Mouse (Mus musculus) midbrain, embryonic 15.5 days (tissue): ENCODE data around the gene Sntg2. TPM values are rescaled to one million over a fixed set of nuclear protein-coding genes. Genes with fewer than 3 reads are reported as not detected.

Experiments used
- ATAC-seq: fragments of 200-750 bp; cut with Nextera tagmentation; replicated peaks from 2 replicates; pipeline ENCODE4 v1.8.0; 2017; ENCODE audit warnings: moderate TSS enrichment
- H3K27ac ChIP-seq: fragments of 300-500 bp; sonication (generic); 2 replicates; pipeline ENCODE4 v1.5.1; 2015; ENCODE audit warnings: mild to moderate bottlenecking, inconsistent platforms
- H3K27me3 ChIP-seq: fragments of 300-500 bp; sonication (generic); replicated peaks from 2 replicates; pipeline ENCODE4 v1.6.1; 2015; ENCODE audit warnings: inconsistent platforms
- H3K36me3 ChIP-seq: fragments of 300-500 bp; sonication (generic); replicated peaks from 2 replicates; pipeline ENCODE4 v1.6.1; 2015; ENCODE audit warnings: inconsistent platforms
- H3K4me1 ChIP-seq: fragments of 300-500 bp; sonication (generic); 2 replicates; pipeline ENCODE4 v1.6.1; 2015; ENCODE audit warnings: inconsistent platforms
- H3K4me2 ChIP-seq: fragments of 300-500 bp; sonication (generic); 2 replicates; pipeline ENCODE4 v1.6.1; 2015; ENCODE audit warnings: inconsistent platforms, mild to moderate bottlenecking, moderate library complexity
- H3K4me3 ChIP-seq: fragments of 300-500 bp; sonication (generic); 2 replicates; pipeline ENCODE4 v1.5.1; 2015; ENCODE audit warnings: mild to moderate bottlenecking, inconsistent platforms
- H3K9ac ChIP-seq: fragments of 300-500 bp; sonication (generic); 2 replicates; pipeline ENCODE4 v1.6.1; 2015; ENCODE audit warnings: mild to moderate bottlenecking, inconsistent platforms
- H3K9me3 ChIP-seq: fragments of 300-500 bp; sonication (generic); 2 replicates; pipeline ENCODE4 v1.6.1; 2016; ENCODE audit warnings: inconsistent platforms
- WGBS: fragments of 180-500 bp; shearing (Covaris S2); methylation state at CpG from one replicate; pipeline ENCODE4 v1.1.7; 2015; ENCODE audit warnings: mixed read lengths; 5-methylcytosine and 5-hydroxymethylcytosine counted together
- polyA plus RNA-seq: library from polyadenylated mRNA; unstranded; fragments of >200 nt; fragmentation: Nextera tagmentation; extraction: Ambion mirVana; gene quantifications from 2 replicates; pipeline ENCODE4 v1.2.1, GENCODE M21; 2015

Sntg2 gene
- polyA plus RNA-seq, 1 experiment from 2014 or later, result 5.4 TPM

DNA sequence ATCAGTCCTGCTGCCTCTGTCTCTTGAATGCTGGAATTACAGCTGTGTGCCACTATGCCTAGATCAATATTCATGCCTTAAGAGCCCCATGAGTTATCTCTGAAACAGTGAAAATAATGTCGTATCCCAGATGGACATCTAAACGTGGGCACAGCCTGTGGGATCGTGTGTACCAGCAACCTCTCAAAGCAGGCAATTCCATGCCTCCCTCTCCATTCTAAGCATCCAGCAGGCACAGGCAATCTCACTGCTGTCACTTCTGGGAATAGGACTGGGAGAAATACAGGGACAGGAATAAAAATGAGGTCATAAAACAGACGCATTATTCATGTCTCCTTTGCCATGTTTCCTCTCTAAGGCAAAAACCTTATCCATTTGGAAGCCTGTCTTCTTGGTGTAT, 25.9 kb downstream of the Sntg2 start:
- no peaks in the 10 kb centered on the region for H3K4me1 ChIP-seq
- 66% methylated on average over 4 of the region's 4 CpGs for WGBS

DNA sequence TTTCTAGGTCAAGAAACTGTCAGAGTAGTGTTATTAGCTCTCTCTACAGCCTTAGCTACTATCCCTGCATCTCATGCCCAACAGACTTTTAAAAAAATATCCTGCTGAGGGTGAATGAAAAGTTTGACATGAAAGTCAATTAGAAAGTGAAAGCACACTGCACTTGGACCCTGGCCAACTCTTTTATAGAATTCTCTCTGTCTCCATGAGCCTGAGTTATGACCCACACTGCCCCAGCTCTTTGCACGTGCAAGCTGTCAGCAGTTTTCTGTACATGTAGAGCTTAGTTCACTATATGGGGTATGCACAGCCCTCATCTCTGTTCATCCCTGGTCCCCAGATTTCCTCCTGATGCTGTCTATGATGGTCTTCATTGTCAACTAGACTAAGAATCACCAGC, 28.4 kb downstream of the Sntg2 start:
- 30% methylated on average over 1 of the region's 1 CpGs for WGBS
- H3K36me3 ChIP-seq, result no peaks in the 10 kb centered on the region
- H3K9me3 ChIP-seq, result no peaks in the 10 kb centered on the region
- no peaks in the 10 kb centered on the region for H3K4me1 ChIP-seq
- H3K27me3 ChIP-seq, result no peaks in the 10 kb centered on the region
- no peak overlapping the region for H3K4me3 ChIP-seq
- H3K9ac ChIP-seq, result no peak overlapping the region
- H3K27ac ChIP-seq, result no peak overlapping the region
- no peak for ATAC-seq
- H3K4me2 ChIP-seq, result no peak overlapping the region

More for the DNA sequence above, 25.9 kb downstream of the Sntg2 start:
- H3K36me3 ChIP-seq, result no peaks in the 10 kb centered on the region
- H3K4me3 ChIP-seq, result no peak overlapping the region
- H3K27me3 ChIP-seq, result no peaks in the 10 kb centered on the region
- H3K27ac ChIP-seq, result 0 out of 2 replicates have a peak overlapping the region, but pooled peaks have one; percentile 4
- no peaks in the 10 kb centered on the region for H3K9me3 ChIP-seq
- no peak for ATAC-seq
- H3K9ac ChIP-seq, result no peak overlapping the region
- H3K4me2 ChIP-seq, result no peak overlapping the region

DNA sequence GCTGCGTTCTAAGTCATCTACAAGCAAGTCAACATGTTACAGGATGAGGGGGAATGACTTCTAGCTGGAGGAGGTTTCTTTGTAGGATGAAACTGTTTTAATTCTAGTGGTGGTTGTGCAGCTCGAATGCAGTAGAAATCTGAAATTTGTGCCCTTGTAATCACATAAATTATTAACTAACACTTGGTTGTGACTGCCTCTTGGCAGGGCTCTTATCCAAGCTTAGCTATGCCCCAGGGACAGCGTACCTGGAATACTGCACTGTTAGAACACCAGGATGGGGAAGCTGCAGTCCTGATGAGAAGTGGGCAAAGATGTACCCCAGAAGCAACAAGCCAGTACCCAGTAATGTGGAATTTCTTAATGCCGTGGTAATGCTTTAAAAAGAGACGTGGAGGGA, 36.9 kb downstream of the Sntg2 start:
- Histone ChIP-seq H3K9ac (no peak overlapping the region), H3K4me2 (no peak overlapping the region), H3K36me3 (no peaks in the 10 kb centered on the region), H3K9me3 (no peaks in the 10 kb centered on the region), H3K27me3 (no peaks in the 10 kb centered on the region), H3K27ac (no peak overlapping the region), H3K4me1 (peaks cover 6% of the 10 kb centered on the region; the same call in 1 of the 2 replicates), H3K4me3 (no peak overlapping the region)
- WGBS, result 85% methylated on average over 5 of the region's 5 CpGs
- ATAC-seq, result no peak

DNA sequence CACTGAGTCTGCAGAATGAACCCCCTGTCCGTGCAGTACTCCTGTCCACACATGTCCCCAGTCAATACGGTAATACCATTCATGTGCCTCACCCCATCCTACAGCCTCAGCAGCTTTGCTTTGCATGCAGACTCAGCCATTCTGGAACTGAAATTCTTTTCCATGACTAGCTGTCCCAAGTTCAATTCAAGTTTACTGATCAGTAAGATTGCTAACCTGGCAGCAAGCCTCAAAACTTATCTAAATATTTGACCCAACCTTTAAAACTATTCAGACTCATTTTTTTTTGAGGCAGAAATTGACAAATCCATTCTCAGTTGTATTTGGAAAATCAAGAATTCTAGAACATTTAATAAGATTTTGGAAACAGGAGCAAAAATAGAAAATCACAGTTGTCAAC, 38.7 kb downstream of the Sntg2 start:
- H3K9me3 ChIP-seq, result no peaks in the 10 kb centered on the region
- H3K4me3 ChIP-seq, result no peak overlapping the region
- H3K27ac ChIP-seq, result no peak overlapping the region
- H3K36me3 ChIP-seq, result no peaks in the 10 kb centered on the region
- H3K4me2 ChIP-seq, result no peak overlapping the region
- no peak overlapping the region for H3K9ac ChIP-seq
- H3K4me1 ChIP-seq, result peaks cover 6% of the 10 kb centered on the region; the same call in 1 of the 2 replicates
- no peak for ATAC-seq
- H3K27me3 ChIP-seq, result no peaks in the 10 kb centered on the region
- WGBS, result 88% methylated on average over 2 of the region's 2 CpGs

- no peak overlapping the region for H3K4me2 ChIP-seq
- no peaks in the 10 kb centered on the region for H3K9me3 ChIP-seq
- H3K36me3 ChIP-seq, result no peaks in the 10 kb centered on the region
- WGBS, result 81% methylated on average over 2 of the region's 2 CpGs
- no peak overlapping the region for H3K27ac ChIP-seq
- ATAC-seq, result no peak
- H3K4me3 ChIP-seq, result no peak overlapping the region
- H3K9ac ChIP-seq, result no peak overlapping the region
- no peaks in the 10 kb centered on the region for H3K27me3 ChIP-seq
- H3K4me1 ChIP-seq, result no peaks in the 10 kb centered on the region
These were observed 55.2 kb downstream of the Sntg2 start for GRCm38 (mm10) chr12:30317971-30318370.

DNA sequence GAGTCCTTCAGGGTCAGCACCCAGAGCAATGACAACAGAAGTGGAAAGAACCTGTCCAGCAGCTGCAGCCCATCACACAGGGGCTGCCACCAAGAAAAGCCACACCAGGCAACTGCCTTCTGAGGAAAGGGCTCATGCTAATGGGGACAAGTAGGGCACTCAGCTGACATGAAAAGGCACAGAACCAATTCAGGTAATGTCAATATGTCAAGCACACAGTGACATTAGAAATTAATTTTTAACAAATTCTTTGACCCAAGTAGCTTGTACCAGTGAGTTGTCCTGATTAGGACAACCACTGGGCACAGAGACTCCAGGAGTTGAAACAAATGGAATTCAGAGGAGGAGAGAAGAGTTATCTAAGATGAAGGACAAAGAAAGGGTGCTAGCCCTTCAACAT, 60.2 kb downstream of the Sntg2 start:
- no peak for ATAC-seq
- Histone ChIP-seq H3K4me3 (no peak overlapping the region), H3K9me3 (no peaks in the 10 kb centered on the region), H3K9ac (no peak overlapping the region), H3K4me1 (no peaks in the 10 kb centered on the region), H3K4me2 (no peak overlapping the region), H3K36me3 (no peaks in the 10 kb centered on the region), H3K27me3 (no peaks in the 10 kb centered on the region), H3K27ac (no peak overlapping the region)

DNA sequence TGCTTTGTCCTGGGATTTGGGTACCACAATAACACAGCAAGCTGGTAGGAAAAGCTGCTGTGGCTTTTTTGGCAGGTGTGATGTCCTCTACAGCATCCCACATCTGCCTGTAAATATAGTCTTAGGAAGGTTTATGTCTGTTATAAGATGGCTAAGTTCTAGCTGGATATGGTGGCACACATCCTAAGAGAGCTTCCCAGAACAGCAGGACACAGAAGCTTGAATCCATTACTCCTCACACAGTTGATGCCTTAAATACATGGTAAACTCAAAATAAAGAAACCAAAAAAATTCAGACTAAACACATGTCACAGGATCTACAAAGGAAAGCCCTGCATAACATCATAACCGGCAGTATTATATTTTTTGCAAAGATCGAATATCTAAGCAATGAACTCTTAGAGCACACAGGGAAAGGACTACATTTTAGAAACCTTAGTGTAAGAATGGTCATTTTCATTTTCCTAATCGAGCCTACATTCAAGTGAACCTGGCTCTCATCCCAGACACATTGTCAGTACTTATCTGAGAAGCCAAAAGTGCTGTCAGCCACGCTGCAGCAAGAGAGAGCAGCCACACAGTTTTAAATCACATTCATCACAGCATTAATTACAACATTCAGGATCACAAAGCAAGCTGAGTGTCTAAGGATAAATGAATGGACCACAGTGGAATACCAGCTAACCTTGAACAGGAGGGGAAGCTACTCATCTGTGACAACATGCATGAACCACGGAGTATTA, 64.8 kb downstream of the Sntg2 start:
- WGBS, result 65% methylated on average over 5 of the region's 5 CpGs
- no peaks in the 10 kb centered on the region for H3K27me3 ChIP-seq
- no peak overlapping the region for H3K4me3 ChIP-seq
- H3K9me3 ChIP-seq, result no peaks in the 10 kb centered on the region
- H3K4me1 ChIP-seq, result peaks cover 13% of the 10 kb centered on the region
- no peak for ATAC-seq
- no peak overlapping the region for H3K9ac ChIP-seq
- no peak overlapping the region for H3K4me2 ChIP-seq
- no peaks in the 10 kb centered on the region for H3K36me3 ChIP-seq
- no peak overlapping the region for H3K27ac ChIP-seq

- whole genome bisulfite sequencing, result 80% methylated on average over 13 of the region's 13 CpGs
- Histone ChIP-seq H3K27me3 (no peaks in the 10 kb centered on the region), H3K27ac (no peak overlapping the region), H3K9me3 (no peaks in the 10 kb centered on the region), H3K4me2 (no peak overlapping the region), H3K36me3 (no peaks in the 10 kb centered on the region), H3K4me3 (no peak overlapping the region), H3K4me1 (no peaks in the 10 kb centered on the region), H3K9ac (no peak overlapping the region)
- no peak for ATAC-seq
These were observed 80.2 kb downstream of the Sntg2 start for GRCm38 (mm10) chr12:30292724-30293560.

- H3K9me3 ChIP-seq, result no peaks in the 10 kb centered on the region
- no peaks in the 10 kb centered on the region for H3K36me3 ChIP-seq
- 63% methylated on average over 5 of the region's 5 CpGs for WGBS
- H3K4me2 ChIP-seq, result no peak overlapping the region
- no peak overlapping the region for H3K9ac ChIP-seq
- H3K27ac ChIP-seq, result no peak overlapping the region
- no peak for ATAC-seq
- H3K4me3 ChIP-seq, result no peak overlapping the region
- no peaks in the 10 kb centered on the region for H3K4me1 ChIP-seq
- H3K27me3 ChIP-seq, result no peaks in the 10 kb centered on the region
These were observed 86.1 kb downstream of the Sntg2 start for GRCm38 (mm10) chr12:30286888-30287573.

DNA sequence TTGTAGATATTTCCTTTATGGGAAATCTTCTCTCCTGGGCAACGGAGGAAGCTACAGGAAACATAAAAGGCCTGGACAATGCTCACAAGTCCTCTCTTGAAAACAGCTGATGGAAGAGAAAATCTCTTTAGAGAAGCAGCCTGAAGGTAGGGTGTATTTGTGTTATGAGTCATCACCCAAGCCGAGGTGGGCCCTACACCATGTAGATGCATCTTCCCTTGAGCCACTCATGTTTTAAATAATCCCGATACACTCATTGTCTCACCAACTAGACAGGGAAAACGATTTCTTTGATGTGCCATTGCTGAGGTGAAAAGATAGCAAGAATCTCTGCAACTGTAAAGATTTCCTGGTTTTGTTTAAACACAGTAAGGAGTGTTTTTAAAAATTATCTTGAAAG, 89.4 kb downstream of the Sntg2 start:
- Histone ChIP-seq H3K27me3 (no peaks in the 10 kb centered on the region), H3K4me2 (no peak overlapping the region), H3K4me1 (no peaks in the 10 kb centered on the region), H3K4me3 (no peak overlapping the region), H3K9ac (no peak overlapping the region), H3K9me3 (no peaks in the 10 kb centered on the region), H3K27ac (no peak overlapping the region), H3K36me3 (no peaks in the 10 kb centered on the region)
- no peak for ATAC-seq
- WGBS, result 81% methylated on average over 4 of the region's 4 CpGs

DNA sequence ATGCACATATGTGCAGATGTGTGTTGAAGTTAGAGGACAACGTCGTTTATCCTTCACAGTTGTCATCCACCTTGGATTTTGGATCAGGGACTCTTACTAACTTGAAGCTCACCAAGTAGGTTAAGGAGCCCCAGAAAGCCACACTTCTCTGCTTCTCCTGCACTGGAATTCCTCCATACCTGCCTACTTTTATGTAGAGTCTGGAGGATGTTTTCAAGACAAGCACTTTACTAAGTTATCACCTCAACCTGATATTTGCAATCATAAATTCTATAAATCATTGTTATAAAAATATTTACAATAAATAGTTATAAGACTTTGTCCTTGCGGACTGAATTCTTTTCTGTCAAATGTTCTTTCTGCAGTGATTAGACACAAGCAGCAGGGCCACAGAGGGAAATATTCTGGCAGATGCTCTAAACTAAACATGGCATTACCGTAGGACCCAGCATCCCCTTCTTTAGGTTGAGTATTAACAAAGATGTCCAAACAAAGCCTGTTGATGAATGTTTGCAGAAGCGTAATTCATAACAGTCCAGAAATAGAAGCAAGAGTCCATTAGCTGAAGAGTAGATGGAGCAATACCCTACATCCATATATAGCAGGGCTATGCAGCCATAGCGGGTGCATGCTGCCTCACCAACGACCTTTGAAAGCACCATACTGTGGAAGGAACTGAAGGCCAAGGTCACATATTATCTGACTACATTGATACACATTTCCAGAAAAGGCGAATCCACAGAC, 100.8 kb downstream of the Sntg2 start:
- no peaks in the 10 kb centered on the region for H3K27me3 ChIP-seq
- no peak overlapping the region for H3K4me2 ChIP-seq
- H3K9ac ChIP-seq, result no peak overlapping the region
- H3K27ac ChIP-seq, result no peak overlapping the region
- no peaks in the 10 kb centered on the region for H3K4me1 ChIP-seq
- no peak for ATAC-seq
- H3K4me3 ChIP-seq, result no peak overlapping the region
- WGBS, result 86% methylated on average over 8 of the region's 8 CpGs
- H3K9me3 ChIP-seq, result no peaks in the 10 kb centered on the region
- no peaks in the 10 kb centered on the region for H3K36me3 ChIP-seq

DNA sequence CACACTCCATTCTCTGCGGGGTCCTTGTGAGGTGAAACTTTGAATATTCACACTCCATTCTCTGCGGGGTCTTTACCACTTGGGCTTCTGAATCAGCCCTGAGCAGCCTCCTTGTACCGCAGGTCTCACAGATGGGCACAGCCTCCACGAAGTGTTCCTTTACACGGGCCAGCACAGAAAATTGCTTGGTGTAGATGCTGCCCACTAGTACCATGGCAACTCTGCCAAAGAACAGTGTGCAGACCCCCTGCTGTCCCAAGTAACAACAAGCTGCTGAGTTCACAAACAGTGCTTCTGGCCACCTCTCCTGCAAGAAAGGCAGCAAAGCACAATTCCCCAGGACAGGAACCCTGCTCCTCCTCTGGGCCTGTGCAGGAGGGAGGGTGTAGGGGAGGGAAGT, 109.0 kb downstream of the Sntg2 start:
- Histone ChIP-seq H3K4me1 (peaks cover 9% of the 10 kb centered on the region; the same call in 1 of the 2 replicates), H3K4me3 (no peak overlapping the region), H3K36me3 (no peaks in the 10 kb centered on the region), H3K4me2 (no peak overlapping the region), H3K9ac (no peak overlapping the region), H3K27me3 (no peaks in the 10 kb centered on the region), H3K9me3 (no peaks in the 10 kb centered on the region), H3K27ac (no peak overlapping the region)
- ATAC-seq, result no peak
- WGBS, result 53% methylated on average over 5 of the region's 5 CpGs
